Mouse (Mus musculus) intestine, embryonic 16.5 days (tissue): ENCODE results near the gene Psmd5. TPM values are rescaled to one million over a fixed set of nuclear protein-coding genes. Genes with fewer than 3 reads are reported as not detected.

ENCODE experiments used
- ATAC-seq: fragments of 200-750 bp; cut with Nextera tagmentation; 2 replicates; pipeline ENCODE4 v1.8.0; 2017; ENCODE audit warnings: moderate TSS enrichment, moderate library complexity
- H3K27ac ChIP-seq: fragments of 300-500 bp; sonication (generic); 2 replicates; pipeline ENCODE4 v1.5.1; 2014; ENCODE audit warnings: mild to moderate bottlenecking, low read length
- H3K27me3 ChIP-seq: fragments of 300-500 bp; sonication (generic); replicated peaks from 2 replicates; pipeline ENCODE4 v1.6.1; 2014; ENCODE audit warnings: low read length, control low read depth, mixed read lengths; ENCODE audit not compliant: control insufficient read depth, insufficient read depth
- H3K36me3 ChIP-seq: fragments of 300-500 bp; sonication (generic); 2 replicates; pipeline ENCODE4 v1.6.1; 2014; ENCODE audit warnings: low read length, control low read depth; ENCODE audit not compliant: control insufficient read depth, insufficient read depth
- H3K4me1 ChIP-seq: fragments of 300-500 bp; sonication (generic); 2 replicates; pipeline ENCODE4 v1.6.1; 2014; ENCODE audit warnings: low read length, control low read depth, mixed read lengths; ENCODE audit not compliant: control insufficient read depth, insufficient read depth
- H3K4me2 ChIP-seq: fragments of 300-500 bp; sonication (generic); 2 replicates; pipeline ENCODE4 v1.6.1; 2014; ENCODE audit warnings: low read depth, low read length, control low read depth
- H3K4me3 ChIP-seq: fragments of 300-500 bp; sonication (generic); 2 replicates; pipeline ENCODE4 v1.5.1; 2014; ENCODE audit warnings: mild to moderate bottlenecking, low read length
- H3K9ac ChIP-seq: fragments of 300-500 bp; sonication (generic); 2 replicates; pipeline ENCODE4 v1.6.1; 2014; ENCODE audit warnings: low read depth, low read length
- H3K9me3 ChIP-seq: fragments of 300-500 bp; sonication (generic); 2 replicates; pipeline ENCODE4 v1.6.1; 2016; ENCODE audit warnings: low read length, control low read depth; ENCODE audit not compliant: control insufficient read depth
- WGBS: fragments of 180-500 bp; shearing (Covaris S2); extraction: QIAGEN DNeasy Blood & Tissue Kit; methylation state at CpG from one replicate; pipeline ENCODE4 v1.1.7; 2014; 5-methylcytosine and 5-hydroxymethylcytosine counted together
- polyA plus RNA-seq: library from polyadenylated mRNA; unstranded; fragments of >200 nt; fragmentation: Nextera tagmentation; extraction: Ambion mirVana; gene quantifications from 2 replicates; pipeline ENCODE4 v1.2.1, GENCODE M21; 2015

Psmd5 gene
- polyA plus RNA-seq, 1 experiment from 2014 or later: 103 TPM

GRCm38 (mm10) chr2:34899682-34900081 is 24.9 kb upstream of the Psmd5 start:
- WGBS: 87% methylated on average over 11 of the region's 11 CpGs

GRCm38 (mm10) chr2:34897820-34898219 is 23.1 kb upstream of the Psmd5 start:
- Histone ChIP-seq H3K4me3 (no peak overlapping the region), H3K4me2 (no peak overlapping the region), H3K4me1 (no peaks in the 10 kb centered on the region), H3K27me3 (no peaks in the 10 kb centered on the region), H3K36me3 (no peaks in the 10 kb centered on the region), H3K27ac (no peak overlapping the region), H3K9ac (no peak overlapping the region), H3K9me3 (no peaks in the 10 kb centered on the region)
- 25% methylated on average over 10 of the region's 10 CpGs for WGBS
- ATAC-seq: peak; percentile 63; the same call in 1 of the 2 replicates

More at GRCm38 (mm10) chr2:34899682-34900081, 24.9 kb upstream of the Psmd5 start:
- Histone ChIP-seq H3K9me3 (no peaks in the 10 kb centered on the region), H3K4me1 (peaks cover 7% of the 10 kb centered on the region), H3K36me3 (no peaks in the 10 kb centered on the region), H3K4me3 (no peak overlapping the region), H3K4me2 (no peak overlapping the region), H3K27ac (no peak overlapping the region), H3K9ac (no peak overlapping the region), H3K27me3 (no peaks in the 10 kb centered on the region)
- ATAC-seq: no peak

- no peak overlapping the region for H3K4me2 ChIP-seq
- H3K9me3 ChIP-seq: no peaks in the 10 kb centered on the region
- no peaks in the 10 kb centered on the region for H3K4me1 ChIP-seq
- no peak overlapping the region for H3K27ac ChIP-seq
- no peak for ATAC-seq
- no peaks in the 10 kb centered on the region for H3K36me3 ChIP-seq
- no peak overlapping the region for H3K4me3 ChIP-seq
- no peak overlapping the region for H3K9ac ChIP-seq
- WGBS: 88% methylated on average over 17 of the region's 17 CpGs
- no peaks in the 10 kb centered on the region for H3K27me3 ChIP-seq
Measured at GRCm38 (mm10) chr2:34896821-34897460, 22.2 kb upstream of the Psmd5 start.

GRCm38 (mm10) chr2:34895503-34896113 is 20.8 kb upstream of the Psmd5 start:
- ATAC-seq: no peak
- Histone ChIP-seq H3K9me3 (no peaks in the 10 kb centered on the region), H3K9ac (no peak overlapping the region), H3K27ac (no peak overlapping the region), H3K4me1 (no peaks in the 10 kb centered on the region), H3K27me3 (no peaks in the 10 kb centered on the region), H3K4me3 (no peak overlapping the region), H3K4me2 (no peak overlapping the region), H3K36me3 (no peaks in the 10 kb centered on the region)
- 85% methylated on average over 19 of the region's 19 CpGs for WGBS

- no peak overlapping the region for H3K27ac ChIP-seq
- H3K4me3 ChIP-seq: no peak overlapping the region
- H3K36me3 ChIP-seq: no peaks in the 10 kb centered on the region
- no peak for ATAC-seq
- no peak overlapping the region for H3K9ac ChIP-seq
- no peak overlapping the region for H3K4me2 ChIP-seq
- WGBS: 69% methylated on average over 5 of the region's 5 CpGs
- no peaks in the 10 kb centered on the region for H3K4me1 ChIP-seq
- no peaks in the 10 kb centered on the region for H3K27me3 ChIP-seq
- H3K9me3 ChIP-seq: no peaks in the 10 kb centered on the region
Measured at GRCm38 (mm10) chr2:34893950-34894349, 19.2 kb upstream of the Psmd5 start.

GRCm38 (mm10) chr2:34884186-34884585 is 9.4 kb upstream of the Psmd5 start:
- Histone ChIP-seq H3K27me3 (no peaks in the 10 kb centered on the region), H3K4me3 (no peak overlapping the region), H3K9me3 (no peaks in the 10 kb centered on the region), H3K9ac (no peak overlapping the region), H3K36me3 (no peaks in the 10 kb centered on the region), H3K27ac (no peak overlapping the region), H3K4me2 (no peak overlapping the region), H3K4me1 (0 out of 2 replicates have a peak, but pooled peaks cover 5% of the 10 kb centered on the region)
- no peak for ATAC-seq
- WGBS: 81% methylated on average over 2 of the region's 2 CpGs

- no peaks in the 10 kb centered on the region for H3K9me3 ChIP-seq
- H3K36me3 ChIP-seq: no peaks in the 10 kb centered on the region
- peak overlapping the region; percentile 39; the same call in 1 of the 2 replicates for H3K9ac ChIP-seq
- H3K4me3 ChIP-seq: no peak overlapping the region
- peak overlapping the region; percentile 10; the same call in 1 of the 2 replicates for H3K4me2 ChIP-seq
- H3K27me3 ChIP-seq: no peaks in the 10 kb centered on the region
- peak; percentile 91 for ATAC-seq
- peak overlapping the region; percentile 66 for H3K27ac ChIP-seq
- H3K4me1 ChIP-seq: peaks cover 5% of the 10 kb centered on the region; the same call in 1 of the 2 replicates
- WGBS: 39% methylated on average over 5 of the region's 5 CpGs
Measured at GRCm38 (mm10) chr2:34883190-34883589, 8.4 kb upstream of the Psmd5 start.

- WGBS: 82% methylated on average over 2 of the region's 2 CpGs
- ATAC-seq: peak; percentile 12; the same call in 1 of the 2 replicates
- Histone ChIP-seq H3K9ac (no peak overlapping the region), H3K4me2 (no peak overlapping the region), H3K36me3 (no peaks in the 10 kb centered on the region), H3K4me3 (no peak overlapping the region), H3K27ac (no peak overlapping the region), H3K4me1 (peaks cover 5% of the 10 kb centered on the region; the same call in 1 of the 2 replicates), H3K9me3 (no peaks in the 10 kb centered on the region), H3K27me3 (no peaks in the 10 kb centered on the region)
Measured at GRCm38 (mm10) chr2:34882757-34883156, 8.0 kb upstream of the Psmd5 start.

- H3K36me3 ChIP-seq: no peaks in the 10 kb centered on the region
- no peak overlapping the region for H3K4me3 ChIP-seq
- peaks cover 5% of the 10 kb centered on the region; the same call in 1 of the 2 replicates for H3K4me1 ChIP-seq
- WGBS: 81% methylated on average over 10 of the region's 10 CpGs
- no peaks in the 10 kb centered on the region for H3K9me3 ChIP-seq
- ATAC-seq: no peak
- H3K9ac ChIP-seq: no peak overlapping the region
- H3K27me3 ChIP-seq: no peaks in the 10 kb centered on the region
- no peak overlapping the region for H3K4me2 ChIP-seq
- no peak overlapping the region for H3K27ac ChIP-seq
Measured at GRCm38 (mm10) chr2:34880054-34880453, 5.3 kb upstream of the Psmd5 start.
